Mouse (Mus musculus): ENCODE measurements around the gene Mpi.

DNA sequence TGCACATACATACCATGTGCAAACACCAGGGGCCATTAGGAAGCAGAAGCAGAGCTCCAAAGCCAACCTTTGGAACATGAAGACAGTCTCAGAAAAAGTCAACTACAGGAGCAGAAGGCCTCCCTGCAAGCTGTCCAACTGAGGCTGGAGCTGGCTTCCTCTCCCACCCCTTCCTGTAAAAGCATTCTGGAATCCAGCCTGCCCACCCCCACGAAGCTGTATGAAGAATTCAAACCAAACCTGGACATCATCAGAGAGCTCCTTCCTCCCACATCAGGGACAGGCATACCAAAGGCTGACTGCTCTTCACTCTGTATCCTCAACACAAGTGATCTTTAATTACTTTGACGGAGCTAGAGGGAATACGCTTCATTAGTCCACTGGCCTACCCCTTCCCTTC is 8.6 kb downstream of the Mpi start:
- TF ChIP-seq CTCF (IDR thresholded peaks at IDR 0.05; ENCODE audit: borderline replicate concordance, insufficient read depth, low read length) (no peak), POLR2A (IDR thresholded peaks at IDR 0.05; ENCODE audit: low read depth, low read length) (no peak)
